8 mouse cellular contexts compared by ENCODE assay signal in genomic region chr19:8892829-8893766, GRCm38 (mm10). TPM values are rescaled to one million over a fixed set of nuclear protein-coding genes. Genes with fewer than 3 reads are reported as not detected.
DNase-seq lines count a peak whose midpoint lies in the region; ATAC-seq and TF ChIP-seq lines count a peak whose summit lies in the region.

Gene Ints5, plus strand, starts transcription at chr19:8893005.

- TF ChIP-seq EP300 in heart, adult 2 months (IDR thresholded peaks at IDR 0.05; ENCODE audit: insufficient read depth, low read depth, low read length), result peak; percentile 81

- TF ChIP-seq CTCF in heart, adult 2 months (IDR thresholded peaks at IDR 0.05), result no peak

- H3K27me3 ChIP-seq in embryonic facial prominence, embryonic 13.5 days, result no peaks in the 10 kb centered on the region
- no peaks in the 10 kb centered on the region for H3K27me3 ChIP-seq in heart, adult 2 months (ENCODE audit: control insufficient read depth, insufficient read depth, low read length)
- no peaks in the 10 kb centered on the region for H3K27me3 ChIP-seq in limb, embryonic 13.5 days
- no peaks in the 10 kb centered on the region for H3K27me3 ChIP-seq in midbrain, embryonic 15.5 days (replicated peaks)

- no peaks in the 10 kb centered on the region for H3K79me2 ChIP-seq in heart, adult 2 months (replicated peaks; ENCODE audit: control insufficient read depth, insufficient read depth, low read length)

- ATAC-seq in embryonic facial prominence, embryonic 13.5 days (ENCODE audit: insufficient number of reproducible peaks, insufficient read depth, low FRiP score, low TSS enrichment, low read depth), result peak; percentile 60
- ATAC-seq in limb, embryonic 13.5 days (ENCODE audit: low FRiP score, low read depth), result peak; percentile 60
- peak; percentile 48 for ATAC-seq in midbrain, embryonic 15.5 days (replicated peaks)

- TF ChIP-seq POLR2A in heart, adult 2 months (IDR thresholded peaks at IDR 0.05; ENCODE audit: insufficient read depth, low read depth, low read length), result peak; percentile 86

- H3K4me1 ChIP-seq in embryonic facial prominence, embryonic 13.5 days, result peaks cover 37% of the 10 kb centered on the region
- H3K4me1 ChIP-seq in heart, adult 2 months (ENCODE audit: control insufficient read depth, insufficient read depth, low read length), result no peaks in the 10 kb centered on the region; the same call in 1 of the 2 replicates
- H3K4me1 ChIP-seq in limb, embryonic 13.5 days, result peaks cover 35% of the 10 kb centered on the region
- H3K4me1 ChIP-seq in midbrain, embryonic 15.5 days, result peaks cover 37% of the 10 kb centered on the region

- peak within 1 kb of the TSS; percentile 82 for H3K4me2 ChIP-seq in embryonic facial prominence, embryonic 13.5 days
- peak within 1 kb of the TSS; percentile 88 for H3K4me2 ChIP-seq in limb, embryonic 13.5 days (replicated peaks)
- peak within 1 kb of the TSS; percentile 96 for H3K4me2 ChIP-seq in midbrain, embryonic 15.5 days

- DNase-seq in 416B (ENCODE audit: low read depth), result peak; percentile 87
- DNase-seq in adrenal gland, postnatal 4 days (ENCODE audit: low spot score in 2 of 2), result peak; percentile 65 to 74
- DNase-seq in heart, adult 2 months, result peak; percentile 88 to 90
- DNase-seq in kidney, adult 8-10 months, result peak; percentile 75 to 84
- DNase-seq in spleen, adult 18-20 months, result peak; percentile 66 to 81

- peak within 1 kb of the TSS; percentile 84 for H3K4me3 ChIP-seq in embryonic facial prominence, embryonic 13.5 days
- peak within 1 kb of the TSS; percentile 92 for H3K4me3 ChIP-seq in heart, adult 2 months
- peak within 1 kb of the TSS; percentile 88 for H3K4me3 ChIP-seq in limb, embryonic 13.5 days
- H3K4me3 ChIP-seq in midbrain, embryonic 15.5 days, result peak within 1 kb of the TSS; percentile 93

- 3% methylated on average over 54 of the region's 54 CpGs for WGBS in embryonic facial prominence, embryonic 13.5 days
- WGBS in heart, adult 2 months, result 1% methylated on average over 54 of the region's 54 CpGs
- 2% methylated on average over 54 of the region's 54 CpGs for WGBS in limb, embryonic 13.5 days
- 2% methylated on average over 54 of the region's 54 CpGs for WGBS in midbrain, embryonic 15.5 days

- H3K27ac ChIP-seq in embryonic facial prominence, embryonic 13.5 days, result peak within 1 kb of the TSS; percentile 84
- H3K27ac ChIP-seq in heart, adult 2 months, result peak within 1 kb of the TSS; percentile 89
- peak within 1 kb of the TSS; percentile 79 for H3K27ac ChIP-seq in limb, embryonic 13.5 days
- H3K27ac ChIP-seq in midbrain, embryonic 15.5 days, result peak within 1 kb of the TSS; percentile 91

- peaks cover 43% of the 10 kb centered on the region for H3K36me3 ChIP-seq in embryonic facial prominence, embryonic 13.5 days
- no peaks in the 10 kb centered on the region; the same call in 1 of the 2 replicates for H3K36me3 ChIP-seq in heart, adult 2 months (ENCODE audit: control insufficient read depth, insufficient read depth, low read length)
- peaks cover 40% of the 10 kb centered on the region for H3K36me3 ChIP-seq in limb, embryonic 13.5 days
- H3K36me3 ChIP-seq in midbrain, embryonic 15.5 days (replicated peaks), result 0 out of 2 replicates have a peak, but pooled peaks cover 13% of the 10 kb centered on the region

- intact Hi-C loops in heart, adult 2 months (cut with DNase I), result no loop called here

- peak within 1 kb of the TSS; percentile 95 for H3K9ac ChIP-seq in embryonic facial prominence, embryonic 13.5 days
- peak within 1 kb of the TSS; percentile 94 for H3K9ac ChIP-seq in heart, adult 2 months (ENCODE audit: low read depth, low read length)
- H3K9ac ChIP-seq in limb, embryonic 13.5 days, result peak within 1 kb of the TSS; percentile 94
- H3K9ac ChIP-seq in midbrain, embryonic 15.5 days, result peak within 1 kb of the TSS; percentile 96

- H3K9me3 ChIP-seq in embryonic facial prominence, embryonic 13.5 days, result no peaks in the 10 kb centered on the region
- H3K9me3 ChIP-seq in limb, embryonic 13.5 days, result no peaks in the 10 kb centered on the region
- no peaks in the 10 kb centered on the region for H3K9me3 ChIP-seq in midbrain, embryonic 15.5 days

RNA-seq across cellular contexts. Expression of gene Ints5, which starts in this region (rescaled TPM):
- total RNA-seq in adrenal gland, postnatal 4 days (2021), result 10 to 100 TPM; 29.6 to 30.9 TPM
- 36.7 and 42.6 TPM in 2 replicates for polyA plus RNA-seq in embryonic facial prominence, embryonic 13.5 days (2015; fragmentation: Nextera tagmentation; extraction: Ambion mirVana)
- total RNA-seq in heart, adult 2 months (2021), result 10 to 100 TPM; 10.6 to 12.6 TPM
- 10.8 and 13.5 TPM in 2 replicates for polyA plus RNA-seq in heart, adult 2 months (2012; rRNA removed)
- 39.6 and 43.3 TPM in 2 replicates for polyA plus RNA-seq in limb, embryonic 13.5 days (2015; fragmentation: Nextera tagmentation; extraction: Ambion mirVana)
- 36.4 and 38.4 TPM in 2 replicates for polyA plus RNA-seq in midbrain, embryonic 15.5 days (2015; fragmentation: Nextera tagmentation; extraction: Ambion mirVana)

Comparison
In these comparisons a context has a peak if more than half of its experiments do, and no peak if none do; other contexts are left out.
1. Peak in every context shown above with its lines: DNase-seq, ATAC-seq, H3K4me3 ChIP-seq and H3K27ac ChIP-seq.